Mouse (Mus musculus): ENCODE results near the gene Gm12790.
"Not testable (repeated sequence)": the region's sequence is repeated elsewhere in the genome, so short reads cannot be mapped to it uniquely, and the experiment has no call there.

The Gm12790 gene

GRCm38 (mm10) chr4:101980949-101981348 lies at the start of gene Gm12790:
Gene Gm12790 (minus strand): TSS chr4:101981049.
- DNase-seq (ENCODE audit: extremely low spot score, low read depth, low spot score) = not testable (repeated sequence)

- no peak for DNase-seq (ENCODE audit: extremely low spot score, low read depth, low spot score)
These were observed 45.8 kb upstream of the Gm12790 start for GRCm38 (mm10) chr4:102026619-102027018.

DNA sequence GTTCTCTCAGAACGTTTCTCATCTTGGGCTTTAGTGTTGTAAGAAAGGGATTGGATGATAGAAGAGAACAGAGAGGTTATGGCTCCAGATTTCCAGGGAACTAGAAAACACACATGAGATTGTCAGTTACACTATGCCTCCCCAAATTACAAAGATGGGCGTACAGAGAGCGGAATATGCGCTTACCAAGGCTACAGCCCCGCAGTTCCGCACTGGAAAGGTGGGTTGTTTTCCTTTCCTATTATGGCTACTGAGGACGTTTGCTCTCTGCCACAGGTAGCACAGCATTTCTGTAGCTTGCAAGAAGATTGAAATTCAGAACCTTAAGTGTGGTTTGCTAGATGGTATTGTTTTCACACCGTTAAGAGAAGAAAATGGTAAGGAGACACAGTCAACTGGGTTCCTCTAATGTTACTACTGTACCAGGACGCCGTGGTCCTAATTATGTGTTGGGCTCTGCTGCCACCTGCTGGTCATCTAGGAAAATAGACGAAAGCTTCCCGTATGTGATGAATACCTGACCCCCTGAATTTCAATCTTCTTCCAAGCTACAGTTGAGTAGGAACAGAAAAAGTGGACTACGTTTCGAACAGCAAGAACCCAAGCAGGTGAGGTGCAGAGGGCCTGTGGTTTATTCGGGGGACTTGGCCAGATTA lies 17.5 kb upstream of the Gm12790 start:
- peak; percentile 56 for DNase-seq (ENCODE audit: extremely low spot score, low read depth, low spot score)

GRCm38 (mm10) chr4:101997426-101997825 lies 16.6 kb upstream of the Gm12790 start:
- DNase-seq (ENCODE audit: extremely low spot score, low read depth, low spot score) = no peak

DNA sequence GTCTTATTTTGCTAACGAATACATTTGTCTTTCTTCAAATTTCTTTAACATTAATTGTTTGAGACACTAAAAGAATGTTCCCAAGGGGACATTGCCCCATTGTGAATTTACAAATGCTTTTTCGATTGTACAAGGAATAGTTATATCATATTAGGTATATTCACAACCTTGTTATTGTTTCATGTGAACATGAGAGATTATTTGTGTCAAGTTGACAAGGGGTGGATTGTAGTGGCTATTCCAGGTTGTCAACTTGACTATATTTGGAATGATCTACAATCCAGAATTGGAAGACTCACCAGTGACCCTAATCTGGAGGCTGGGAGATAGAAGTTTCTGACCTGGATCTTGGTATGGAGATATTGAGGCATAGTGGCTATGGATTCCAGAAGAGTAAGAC lies 5.5 kb upstream of the Gm12790 start, which contains the start of gene Gm12789:
Gene Gm12789, plus strand, starts transcription at position 301 of the 400 bp plus-strand sequence.
- not testable (repeated sequence) for DNase-seq (ENCODE audit: extremely low spot score, low read depth, low spot score)

DNA sequence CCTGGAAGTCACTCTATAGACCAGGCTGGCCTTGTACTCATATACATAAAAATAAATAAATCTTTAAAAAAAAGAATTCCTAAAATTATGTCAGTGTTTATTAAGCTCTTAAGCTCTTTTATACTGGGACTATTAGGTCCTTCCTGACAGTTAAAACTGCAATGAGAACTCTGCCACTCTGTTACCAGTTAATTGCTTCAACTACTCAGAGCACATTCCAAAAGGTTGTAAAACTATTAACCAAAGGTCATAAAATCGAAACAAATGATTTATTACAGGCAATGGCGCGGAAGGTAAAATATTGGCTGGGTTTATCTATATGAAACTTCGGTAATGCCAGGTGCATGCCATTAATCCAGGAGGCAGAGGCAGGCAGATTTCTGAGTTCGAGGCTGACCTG lies 4.8 kb upstream of the Gm12790 start:
- no peak for DNase-seq (ENCODE audit: extremely low spot score, low read depth, low spot score)

- DNase-seq (ENCODE audit: extremely low spot score, low read depth, low spot score) = not testable (repeated sequence)
These were observed 40.7 kb downstream of the Gm12790 start, which contains the start of gene Gm12794 for GRCm38 (mm10) chr4:101940107-101940506. Gene Gm12794 (plus strand): TSS chr4:101940407.
